Mouse (Mus musculus): ENCODE measurements at regions not wholly inside any gene's neighbourhood (a gene's known extent, or its start where the extent isn't known, plus 50 kb on each side); places are given as distances from the start of the nearest gene placed in this dataset.
"Not testable (repeated sequence)": the region's sequence is repeated elsewhere in the genome, so short reads cannot be mapped to it uniquely, and the experiment has no call there.

DNA sequence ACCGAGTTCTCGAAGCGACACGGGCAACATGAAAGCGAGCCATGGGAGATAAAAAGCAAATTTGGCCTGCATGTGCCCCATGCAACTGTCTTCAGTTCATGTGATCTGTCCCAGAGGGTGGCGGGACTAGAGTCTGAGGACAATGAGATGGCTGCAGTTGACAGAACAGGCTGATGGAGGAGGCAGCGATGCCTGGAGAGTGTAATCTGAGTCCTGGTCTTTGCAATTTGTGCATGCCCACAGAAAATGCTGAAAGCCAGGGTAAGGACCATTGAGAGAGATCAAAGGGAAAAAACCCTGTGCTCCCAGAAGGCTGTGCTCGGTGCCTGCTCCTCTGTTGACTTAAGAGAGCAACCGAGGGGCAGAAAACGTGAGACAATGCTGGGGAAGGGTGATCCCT is 624.8 kb upstream of the BB014433 start:
- Histone ChIP-seq H3K4me3 (ENCODE audit: control insufficient read depth, low read depth, low read length) (no peak overlapping the region), H3K27ac (ENCODE audit: control insufficient read depth, insufficient read depth, low read depth, low read length) (no peak overlapping the region), H3K27me3 (ENCODE audit: control insufficient read depth, insufficient read depth, low read length) (no peaks in the 10 kb centered on the region), H3K36me3 (ENCODE audit: control insufficient read depth, insufficient read depth, low read length) (no peaks in the 10 kb centered on the region), H3K4me1 (ENCODE audit: control insufficient read depth, insufficient read depth, low read length) (no peaks in the 10 kb centered on the region)
- TF ChIP-seq CTCF (IDR thresholded peaks at IDR 0.05; ENCODE audit: control insufficient read depth, insufficient read depth, insufficient replicate concordance, low read depth, low read length): no peak
- TF ChIP-seq POLR2A (IDR thresholded peaks at IDR 0.05; ENCODE audit: control insufficient read depth, low read depth, low read length): no peak

- no peaks in the 10 kb centered on the region for H3K4me1 ChIP-seq (ENCODE audit: control insufficient read depth, insufficient read depth, low read length)
- H3K4me3 ChIP-seq (ENCODE audit: control insufficient read depth, low read depth, low read length): no peak overlapping the region
- no peak for TF ChIP-seq CTCF (IDR thresholded peaks at IDR 0.05; ENCODE audit: control insufficient read depth, insufficient read depth, insufficient replicate concordance, low read depth, low read length)
- TF ChIP-seq POLR2A (IDR thresholded peaks at IDR 0.05; ENCODE audit: control insufficient read depth, low read depth, low read length): no peak
- no peaks in the 10 kb centered on the region for H3K36me3 ChIP-seq (ENCODE audit: control insufficient read depth, insufficient read depth, low read length)
- no peaks in the 10 kb centered on the region for H3K27me3 ChIP-seq (ENCODE audit: control insufficient read depth, insufficient read depth, low read length)
- H3K27ac ChIP-seq (ENCODE audit: control insufficient read depth, insufficient read depth, low read depth, low read length): no peak overlapping the region
These were observed 624.4 kb upstream of the BB014433 start for GRCm38 (mm10) chr8:15670298-15670697.

- Histone ChIP-seq H3K36me3 (ENCODE audit: control insufficient read depth, insufficient read depth, low read length) (no peaks in the 10 kb centered on the region), H3K27ac (ENCODE audit: control insufficient read depth, insufficient read depth, low read depth, low read length) (no peak overlapping the region), H3K4me3 (ENCODE audit: control insufficient read depth, low read depth, low read length) (no peak overlapping the region), H3K4me1 (ENCODE audit: control insufficient read depth, insufficient read depth, low read length) (no peaks in the 10 kb centered on the region), H3K27me3 (ENCODE audit: control insufficient read depth, insufficient read depth, low read length) (no peaks in the 10 kb centered on the region)
- no peak for TF ChIP-seq POLR2A (IDR thresholded peaks at IDR 0.05; ENCODE audit: control insufficient read depth, low read depth, low read length)
These were observed 623.6 kb upstream of the BB014433 start for GRCm38 (mm10) chr8:15669515-15669914.

- no peaks in the 10 kb centered on the region for H3K36me3 ChIP-seq (ENCODE audit: control insufficient read depth, insufficient read depth, low read length)
- no peaks in the 10 kb centered on the region for H3K4me1 ChIP-seq (ENCODE audit: control insufficient read depth, insufficient read depth, low read length)
- no peaks in the 10 kb centered on the region for H3K27me3 ChIP-seq (ENCODE audit: control insufficient read depth, insufficient read depth, low read length)
- H3K4me3 ChIP-seq (ENCODE audit: control insufficient read depth, low read depth, low read length): no peak overlapping the region
- H3K27ac ChIP-seq (ENCODE audit: control insufficient read depth, insufficient read depth, low read depth, low read length): no peak overlapping the region
- TF ChIP-seq CTCF (IDR thresholded peaks at IDR 0.05; ENCODE audit: control insufficient read depth, insufficient read depth, insufficient replicate concordance, low read depth, low read length) (no peak), POLR2A (IDR thresholded peaks at IDR 0.05; ENCODE audit: control insufficient read depth, low read depth, low read length) (no peak)
These were observed 614.7 kb upstream of the BB014433 start for GRCm38 (mm10) chr8:15660602-15661001.

DNA sequence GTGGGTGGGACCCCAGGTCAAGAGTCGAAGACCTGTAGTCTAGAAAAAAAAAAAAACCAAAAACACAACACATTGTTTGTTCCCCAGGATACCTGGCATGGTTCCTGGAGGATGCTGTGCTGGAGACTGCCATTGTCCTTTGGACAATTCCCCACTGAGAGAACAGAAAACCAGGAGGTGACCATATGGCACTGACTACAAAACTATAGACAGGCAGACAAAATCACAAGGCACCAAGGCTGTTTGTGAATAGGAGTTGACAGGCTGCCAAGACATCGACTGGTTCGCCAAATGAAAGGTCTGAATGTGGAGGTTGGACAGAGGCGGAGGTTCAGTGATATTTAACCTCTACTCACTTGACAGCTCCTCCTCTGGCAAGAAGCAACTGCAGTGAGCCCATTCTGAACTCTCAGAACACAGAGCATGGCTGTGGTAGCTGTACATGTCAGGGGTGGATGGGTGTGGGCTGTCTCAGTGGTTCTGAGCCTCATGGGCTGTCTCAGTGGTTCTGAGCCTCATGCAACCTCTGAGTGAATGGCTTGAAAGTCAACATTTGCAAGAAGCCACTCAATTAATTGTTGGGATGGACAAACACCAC is 589.0 kb upstream of the BB014433 start:
- Histone ChIP-seq H3K27ac (ENCODE audit: control insufficient read depth, insufficient read depth, low read depth, low read length) (no peak overlapping the region), H3K36me3 (ENCODE audit: control insufficient read depth, insufficient read depth, low read length) (no peaks in the 10 kb centered on the region), H3K27me3 (ENCODE audit: control insufficient read depth, insufficient read depth, low read length) (no peaks in the 10 kb centered on the region), H3K4me3 (ENCODE audit: control insufficient read depth, low read depth, low read length) (no peak overlapping the region), H3K4me1 (ENCODE audit: control insufficient read depth, insufficient read depth, low read length) (no peaks in the 10 kb centered on the region)
- TF ChIP-seq CTCF (IDR thresholded peaks at IDR 0.05; ENCODE audit: control insufficient read depth, insufficient read depth, insufficient replicate concordance, low read depth, low read length) (no peak), POLR2A (IDR thresholded peaks at IDR 0.05; ENCODE audit: control insufficient read depth, low read depth, low read length) (no peak)

DNA sequence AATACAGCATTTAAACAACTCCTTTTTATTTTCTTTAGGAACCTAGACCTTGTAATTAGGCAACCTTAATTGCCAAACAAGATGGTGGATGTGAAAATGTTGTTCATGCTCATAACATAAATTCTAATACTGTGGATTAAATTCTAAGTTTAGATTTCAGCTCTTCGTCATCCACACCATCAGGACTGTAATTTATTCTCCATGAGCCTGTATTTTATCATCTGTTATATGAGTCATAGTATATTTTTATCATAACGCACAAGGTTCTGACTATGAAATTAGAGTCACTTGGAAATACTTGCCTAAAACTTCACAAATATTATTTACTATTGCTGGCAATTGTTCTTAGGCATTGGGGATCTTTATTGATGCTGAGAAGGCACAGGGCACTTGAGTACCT is 582.7 kb upstream of the BB014433 start:
- H3K36me3 ChIP-seq (ENCODE audit: control insufficient read depth, insufficient read depth, low read length): no peaks in the 10 kb centered on the region
- no peaks in the 10 kb centered on the region for H3K4me1 ChIP-seq (ENCODE audit: control insufficient read depth, insufficient read depth, low read length)
- TF ChIP-seq CTCF (IDR thresholded peaks at IDR 0.05; ENCODE audit: control insufficient read depth, insufficient read depth, insufficient replicate concordance, low read depth, low read length): no peak
- no peak for TF ChIP-seq POLR2A (IDR thresholded peaks at IDR 0.05; ENCODE audit: control insufficient read depth, low read depth, low read length)
- H3K4me3 ChIP-seq (ENCODE audit: control insufficient read depth, low read depth, low read length): no peak overlapping the region
- H3K27ac ChIP-seq (ENCODE audit: control insufficient read depth, insufficient read depth, low read depth, low read length): no peak overlapping the region
- H3K27me3 ChIP-seq (ENCODE audit: control insufficient read depth, insufficient read depth, low read length): no peaks in the 10 kb centered on the region

GRCm38 (mm10) chr8:15623602-15624392 is 577.9 kb upstream of the BB014433 start:
- not testable (repeated sequence) for H3K27ac ChIP-seq (ENCODE audit: control insufficient read depth, insufficient read depth, low read depth, low read length); H3K4me1 ChIP-seq (ENCODE audit: control insufficient read depth, insufficient read depth, low read length); H3K36me3 ChIP-seq (ENCODE audit: control insufficient read depth, insufficient read depth, low read length); H3K4me3 ChIP-seq (ENCODE audit: control insufficient read depth, low read depth, low read length); H3K27me3 ChIP-seq (ENCODE audit: control insufficient read depth, insufficient read depth, low read length)

Measured in testis, adult 2 months (tissue).